Mouse (Mus musculus): ENCODE data around the gene Glrb.

Glrb gene

DNA sequence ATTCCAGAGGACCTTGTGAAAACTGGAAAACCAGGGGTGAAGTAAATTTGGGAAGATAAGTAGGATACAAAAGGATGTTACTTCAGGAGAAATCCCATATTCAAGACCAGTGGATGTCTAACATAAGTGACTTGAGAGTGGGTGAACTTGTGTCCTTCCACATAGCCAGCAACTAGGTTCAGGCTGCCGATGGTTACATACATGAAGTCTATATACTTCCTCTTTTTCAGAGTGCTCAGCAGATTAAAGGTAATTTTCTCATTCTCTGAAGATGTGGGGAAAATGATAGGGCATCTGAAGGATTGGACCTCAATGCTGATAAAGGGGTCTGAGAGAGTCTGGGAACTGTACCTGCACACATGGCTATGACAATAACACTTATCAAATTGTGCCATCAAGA lies 89.5 kb downstream of the Glrb start:
- DNase-seq (ENCODE audit: low spot score), result no peak

DNA sequence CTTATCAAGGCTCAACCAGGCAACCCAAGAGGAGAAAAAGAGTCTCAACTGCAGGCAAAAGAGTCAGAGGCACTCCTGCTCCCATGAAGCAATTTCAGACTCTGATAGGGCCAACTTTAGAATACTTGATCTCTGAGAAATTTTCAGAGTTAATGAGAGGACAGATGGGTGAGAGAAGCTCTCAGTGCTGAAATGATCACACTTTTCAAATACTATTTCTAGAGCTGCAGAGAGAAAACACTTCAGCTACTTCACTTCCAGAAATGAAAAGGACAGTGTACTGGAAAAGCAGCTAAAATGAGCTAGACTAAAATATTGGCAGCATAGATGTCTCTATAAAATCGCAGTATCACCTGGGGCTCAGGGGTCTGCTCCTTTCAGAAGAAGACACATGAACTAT lies 94.8 kb downstream of the Glrb start:
- DNase-seq (ENCODE audit: low spot score), result no peak

DNA sequence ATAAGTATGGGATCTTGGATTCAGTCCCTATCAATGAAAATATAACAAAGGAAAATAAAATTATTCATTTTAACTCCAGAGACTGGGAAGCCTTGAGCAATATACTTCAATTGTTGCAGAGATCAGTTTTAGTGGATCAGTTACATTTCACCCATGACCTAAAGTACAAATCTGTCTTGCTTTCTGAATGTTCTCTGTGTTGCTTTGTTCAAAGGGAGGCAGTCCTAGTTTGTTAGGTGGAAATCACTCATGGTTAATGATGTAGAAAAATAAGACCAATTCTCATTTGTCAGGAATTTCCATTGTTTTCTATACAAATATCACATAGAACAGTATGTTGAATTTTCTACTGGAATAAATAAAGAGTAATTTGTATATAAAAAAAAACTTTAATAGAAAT lies 99.7 kb downstream of the Glrb start:
- no peak for DNase-seq (ENCODE audit: low spot score)

DNA sequence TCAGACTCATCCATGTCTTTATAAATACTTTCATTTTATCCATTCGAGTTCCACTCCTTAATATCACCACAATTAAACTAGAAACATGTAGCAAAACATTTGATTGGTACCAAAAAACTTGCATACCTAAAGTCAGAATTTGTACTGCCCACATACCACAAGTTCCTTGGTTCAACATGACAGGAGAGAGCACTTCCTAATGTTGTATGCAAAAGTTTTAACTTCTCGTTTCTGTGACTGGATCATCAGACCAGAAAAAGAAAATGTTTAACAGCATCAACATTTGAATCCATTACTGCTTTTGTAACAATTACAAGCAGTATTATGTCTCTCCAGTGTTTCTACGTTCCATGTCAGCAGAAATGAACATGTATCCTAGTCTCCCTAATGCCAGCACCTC lies 101.2 kb downstream of the Glrb start:
- DNase-seq (ENCODE audit: low spot score), result no peak

DNA sequence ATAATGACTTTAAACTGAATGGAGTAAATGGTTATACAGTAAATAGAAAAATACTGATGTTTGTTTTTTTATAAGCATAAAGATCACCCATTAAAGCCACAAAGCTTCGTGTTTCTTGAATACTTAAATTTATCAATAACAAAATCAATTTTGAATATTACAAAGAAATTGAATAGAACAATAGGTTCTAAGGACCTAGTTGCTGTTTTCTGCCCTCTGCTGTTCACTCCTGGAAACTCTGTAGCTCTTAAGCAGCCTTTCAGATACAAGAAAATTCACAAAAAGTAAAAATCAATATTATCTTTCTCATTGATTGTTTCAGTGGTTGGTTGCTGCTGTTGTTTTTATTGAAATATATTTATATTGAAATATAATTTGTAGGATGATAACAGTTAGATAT lies 108.1 kb downstream of the Glrb start:
- DNase-seq (ENCODE audit: low spot score), result peak; percentile 36

DNA sequence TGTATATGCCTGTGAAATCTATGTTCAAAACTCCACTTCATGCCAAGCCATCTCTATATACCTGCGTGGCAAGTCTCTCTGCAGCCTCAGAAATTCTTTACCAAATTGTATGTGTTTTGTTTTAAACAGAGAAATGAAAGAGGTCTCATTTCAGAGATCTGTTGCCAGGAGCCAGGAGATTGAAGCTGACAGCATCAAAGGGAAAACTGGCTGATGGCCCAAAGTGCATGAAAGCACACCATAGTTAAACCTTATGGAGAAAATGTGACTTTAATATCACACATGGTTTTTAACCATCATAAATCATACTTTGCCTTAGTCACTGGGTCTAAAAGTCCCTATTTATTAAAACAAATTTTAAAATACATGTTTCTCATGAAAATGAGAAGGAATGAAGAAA lies 109.6 kb downstream of the Glrb start:
- DNase-seq (ENCODE audit: low spot score), result no peak

DNA sequence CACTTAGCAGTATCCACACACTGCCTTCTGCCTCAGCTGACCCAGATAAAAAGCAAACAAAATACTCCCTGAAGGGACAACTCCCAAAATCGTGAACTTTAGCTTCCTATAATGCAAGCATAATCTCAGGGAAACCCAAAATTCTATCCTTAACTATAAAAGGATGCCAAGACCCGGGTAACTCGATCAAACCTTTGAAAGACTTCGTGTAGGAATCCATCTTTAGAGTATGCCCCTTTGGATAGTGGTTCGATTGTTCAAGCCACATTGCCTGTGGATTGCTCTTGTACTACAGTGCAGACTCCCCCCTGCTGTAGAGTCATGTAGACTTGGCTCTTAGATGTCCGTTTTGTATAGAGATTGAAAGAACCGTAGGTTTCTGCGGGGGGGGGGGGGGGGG lies 110.2 kb downstream of the Glrb start:
- no peak for DNase-seq (ENCODE audit: low spot score)

DNA sequence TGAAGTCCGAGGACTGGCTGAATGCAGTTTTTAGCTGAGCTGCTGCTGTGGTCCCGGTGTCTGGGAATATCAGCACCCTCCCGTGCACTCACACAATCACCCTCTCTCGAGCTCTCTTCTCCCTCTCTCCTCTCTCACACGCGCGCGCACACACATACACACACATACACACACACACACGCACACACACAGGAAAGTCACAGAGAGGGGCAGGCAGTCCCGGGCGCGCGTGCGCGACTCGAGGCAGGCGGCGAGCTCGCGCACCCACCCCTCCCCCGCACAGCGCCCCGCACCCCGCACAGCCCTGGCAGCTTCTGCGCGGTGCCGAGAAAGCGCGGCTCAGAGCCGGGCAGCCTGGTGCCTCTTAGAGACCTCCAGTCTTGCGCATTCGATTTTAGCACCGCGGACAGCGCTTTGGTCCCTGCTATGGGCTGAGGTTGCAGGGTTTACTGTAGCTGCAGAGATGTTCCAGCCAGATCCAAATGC lies 110.8 kb downstream of the Glrb start, which contains the start of gene Gria2:
TSS of gene Gria2 (minus strand) at position 240 of the 486 bp plus-strand sequence.
- DNase-seq (ENCODE audit: low spot score), result peak; percentile 91

DNA sequence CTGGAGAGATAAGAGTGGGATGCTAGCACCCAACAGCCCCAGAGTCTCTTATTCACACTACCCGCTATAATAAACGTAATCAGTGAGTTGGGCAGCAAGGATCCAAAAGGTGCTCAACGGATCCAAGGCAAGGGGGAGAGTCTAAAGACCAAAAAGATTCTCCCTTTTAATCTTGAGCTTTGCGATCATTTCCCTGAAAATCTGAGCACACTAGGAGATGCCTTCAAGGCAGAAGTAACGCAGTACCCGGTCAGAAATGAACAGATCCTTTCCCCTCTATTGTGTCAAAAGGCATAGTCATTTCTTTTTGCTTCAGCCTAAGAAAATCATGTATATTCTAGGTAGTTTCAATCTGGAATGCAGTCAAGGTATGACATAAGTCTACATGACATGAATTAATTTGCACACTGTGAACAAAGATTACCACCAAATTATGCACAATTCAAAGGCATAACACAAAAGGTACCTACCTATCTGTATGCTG lies 111.6 kb downstream of the Glrb start:
- no peak for DNase-seq (ENCODE audit: low spot score)

DNA sequence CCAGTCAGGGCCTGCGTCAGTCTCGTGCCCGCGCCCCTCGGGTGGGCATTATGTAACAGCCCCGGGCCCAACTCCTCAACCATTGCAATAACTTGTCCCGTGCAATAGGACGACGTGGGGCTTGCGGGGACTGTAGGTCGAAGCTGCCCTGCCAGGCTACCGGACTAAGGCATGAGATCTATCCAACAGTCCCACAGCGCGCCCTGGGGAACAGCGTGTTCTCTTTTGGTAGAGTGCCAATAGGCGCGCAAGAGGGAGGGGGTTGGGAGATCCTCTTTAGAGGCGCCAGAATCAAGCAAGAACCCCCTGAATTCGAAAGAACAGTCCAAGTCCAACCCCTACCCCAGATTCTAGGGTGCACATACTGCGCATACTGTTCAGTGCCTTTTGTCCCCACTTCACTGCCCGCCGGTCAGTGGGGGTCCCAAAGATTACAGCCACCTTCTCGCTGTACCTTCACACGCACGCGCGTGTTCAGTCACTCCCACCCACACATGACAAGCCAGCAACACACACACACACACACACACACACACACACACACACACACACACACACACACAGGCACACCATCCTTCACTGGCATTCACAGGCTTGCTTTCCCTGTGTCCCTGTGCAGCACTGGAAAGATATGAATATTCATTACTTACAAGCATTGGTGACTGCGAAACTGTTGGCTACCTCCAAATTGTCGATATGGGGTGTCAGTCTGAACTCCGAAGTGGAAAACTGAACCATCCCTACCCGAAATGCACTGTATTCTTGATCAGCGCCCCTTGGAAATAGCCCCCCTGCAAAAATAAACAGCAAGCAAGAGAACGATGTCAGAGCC lies 112.2 kb downstream of the Glrb start:
- DNase-seq (ENCODE audit: low spot score), result peak; percentile 58

DNA sequence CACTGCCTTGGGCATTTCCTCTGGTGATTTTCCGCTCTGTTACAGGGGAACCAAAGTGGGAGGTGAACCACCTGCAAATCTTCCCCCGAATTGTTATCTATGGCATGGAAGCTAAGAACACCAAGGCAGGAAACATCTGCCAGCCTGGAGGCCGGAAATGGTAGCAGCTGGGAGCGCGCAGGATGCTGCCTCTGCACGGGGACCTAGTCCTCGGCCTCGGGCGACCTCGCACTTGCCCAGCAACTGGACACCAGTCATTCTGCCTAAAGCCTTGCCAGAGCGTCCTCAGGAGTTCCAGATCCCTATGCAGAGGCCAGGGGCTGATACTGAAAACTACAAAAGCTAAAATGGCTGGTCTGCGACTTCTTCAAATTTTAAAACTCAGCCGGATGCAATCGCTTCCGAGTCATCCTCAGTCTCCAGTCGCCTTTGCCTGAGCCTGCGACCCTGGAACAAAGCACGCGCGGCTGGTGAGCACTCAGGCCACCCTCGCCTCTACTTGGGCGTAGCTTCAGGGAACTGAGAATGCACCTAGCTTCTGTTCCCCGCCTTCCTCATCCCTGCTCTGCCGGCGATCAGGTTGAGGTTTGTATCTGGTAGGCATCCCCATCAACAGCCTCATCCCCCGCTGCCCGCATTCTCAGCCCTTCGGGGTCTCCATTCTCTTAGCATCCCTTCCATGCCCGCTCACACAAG lies 113.0 kb downstream of the Glrb start:
- peak; percentile 65 for DNase-seq (ENCODE audit: low spot score)

DNA sequence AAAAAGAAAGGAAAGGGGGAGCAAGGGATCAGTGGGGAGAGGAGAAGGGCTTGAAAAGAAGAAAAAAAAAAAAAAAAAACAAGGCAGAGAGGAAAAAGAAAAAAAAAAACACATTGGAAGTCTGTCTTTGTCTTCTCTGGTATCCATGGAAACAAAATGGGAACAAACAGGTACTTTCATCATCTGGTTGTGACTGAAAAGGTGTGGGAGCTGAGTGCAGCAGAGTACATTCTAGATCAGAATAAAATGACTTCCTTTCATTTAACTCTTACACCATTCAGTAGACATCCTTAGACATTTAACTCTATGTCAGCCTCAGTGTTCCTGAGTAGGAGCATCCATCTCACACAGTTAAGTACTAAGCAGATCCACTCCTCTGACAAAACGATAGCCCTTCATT lies 115.5 kb downstream of the Glrb start:
- DNase-seq (ENCODE audit: low spot score), result no peak

DNA sequence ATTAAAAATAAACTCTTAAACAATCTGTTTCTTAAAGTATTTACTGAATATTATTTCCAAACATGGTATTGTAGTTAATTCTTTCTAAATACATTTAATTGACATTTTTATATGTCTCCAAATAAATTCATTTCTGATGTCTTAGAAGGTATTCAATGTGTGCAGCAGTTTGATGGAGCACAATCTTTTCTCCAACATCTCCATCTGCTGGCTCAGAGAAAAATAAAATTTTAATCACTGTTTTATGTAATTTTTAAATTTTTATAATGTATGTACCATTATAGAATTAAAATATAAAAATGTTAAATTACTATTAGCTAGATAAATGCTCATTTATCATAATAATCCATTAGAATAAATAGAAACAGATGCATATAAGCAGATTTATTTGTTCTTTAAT lies 116.7 kb downstream of the Glrb start:
- DNase-seq (ENCODE audit: low spot score), result no peak

DNA sequence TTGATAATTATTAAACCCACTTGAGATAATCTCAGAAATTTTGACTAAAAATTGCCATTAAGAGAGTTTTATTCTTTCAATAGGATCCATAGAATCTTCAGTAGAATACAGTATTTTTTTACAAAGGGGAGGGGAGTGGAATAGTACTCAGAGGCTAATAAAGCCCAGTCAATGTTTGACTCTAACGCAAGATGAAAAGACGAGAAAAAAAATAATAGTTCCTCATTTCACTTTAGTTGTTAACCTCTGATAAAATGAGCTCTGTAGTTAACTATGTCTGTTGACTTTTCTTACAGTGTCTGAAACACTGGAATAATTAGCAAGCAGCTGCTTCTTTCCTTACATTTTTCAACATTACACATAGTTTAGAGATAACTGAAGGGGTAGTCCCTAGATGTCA lies 118.2 kb downstream of the Glrb start:
- DNase-seq (ENCODE audit: low spot score), result no peak
